Mouse (Mus musculus): ENCODE results near the gene Slc18a2.
A peak's percentile ranks its signal among the peaks of the same experiment; 100 is the strongest.

Slc18a2 gene

DNA sequence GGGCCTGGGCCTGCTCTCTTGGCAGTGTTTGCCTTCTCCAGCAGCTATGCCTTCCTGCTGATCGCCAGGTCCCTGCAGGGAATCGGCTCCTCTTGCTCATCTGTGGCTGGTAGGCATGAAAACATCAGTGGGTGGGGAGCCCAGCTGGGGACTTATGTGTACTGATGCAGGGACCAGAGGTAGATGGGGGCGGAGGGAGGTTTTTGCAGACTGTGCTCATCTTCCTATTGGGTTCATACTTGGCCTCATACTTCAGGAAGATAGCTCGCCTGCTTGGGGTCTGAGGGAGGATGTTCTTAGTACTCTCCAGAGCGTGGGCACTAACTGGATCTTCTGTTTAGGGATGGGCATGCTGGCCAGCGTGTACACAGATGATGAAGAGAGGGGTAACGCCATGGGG, 12.5 kb downstream of the Slc18a2 start:
- no peak for DNase-seq (ENCODE audit: low spot score in 2 of 2)

DNA sequence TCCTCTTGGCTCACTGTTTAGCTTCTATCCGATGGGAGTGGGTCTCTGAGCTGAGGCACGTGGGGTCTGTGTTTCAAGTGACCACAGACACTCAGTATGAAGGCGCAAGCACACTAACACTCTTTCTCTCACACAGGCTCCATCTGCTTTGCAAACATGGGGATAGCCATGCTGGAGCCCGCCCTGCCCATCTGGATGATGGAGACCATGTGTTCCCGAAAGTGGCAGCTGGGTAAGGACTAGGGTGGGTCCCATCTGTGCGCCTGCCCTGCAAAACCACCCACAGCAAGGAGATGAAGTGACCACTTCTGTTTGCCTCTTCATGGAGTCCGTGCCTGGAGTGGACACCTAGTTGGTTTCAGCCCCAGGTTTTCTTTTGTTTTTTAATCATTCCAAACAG, 15.7 kb downstream of the Slc18a2 start:
- no peak for DNase-seq (ENCODE audit: low spot score in 2 of 2)

DNA sequence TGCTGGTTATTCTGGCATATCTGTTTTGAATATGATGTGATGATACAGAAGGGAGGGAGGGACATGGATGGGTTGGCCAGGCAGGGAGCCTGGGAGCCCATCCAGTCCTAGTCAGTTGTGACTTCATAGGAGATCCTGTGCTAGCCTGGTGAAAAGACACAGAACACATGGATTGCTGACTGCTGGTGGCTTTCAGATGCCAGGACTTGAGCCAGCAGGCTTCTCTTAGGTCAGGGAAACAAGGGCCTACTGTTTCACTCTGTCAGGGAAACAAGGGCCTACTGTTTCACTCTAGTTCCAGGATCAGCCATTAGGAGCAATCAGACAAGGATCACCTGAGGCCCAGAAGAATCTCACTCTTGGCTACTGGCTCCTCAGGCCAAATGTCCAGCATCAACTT, 20.1 kb downstream of the Slc18a2 start:
- DNase-seq (ENCODE audit: low spot score in 2 of 2), result no peak

DNA sequence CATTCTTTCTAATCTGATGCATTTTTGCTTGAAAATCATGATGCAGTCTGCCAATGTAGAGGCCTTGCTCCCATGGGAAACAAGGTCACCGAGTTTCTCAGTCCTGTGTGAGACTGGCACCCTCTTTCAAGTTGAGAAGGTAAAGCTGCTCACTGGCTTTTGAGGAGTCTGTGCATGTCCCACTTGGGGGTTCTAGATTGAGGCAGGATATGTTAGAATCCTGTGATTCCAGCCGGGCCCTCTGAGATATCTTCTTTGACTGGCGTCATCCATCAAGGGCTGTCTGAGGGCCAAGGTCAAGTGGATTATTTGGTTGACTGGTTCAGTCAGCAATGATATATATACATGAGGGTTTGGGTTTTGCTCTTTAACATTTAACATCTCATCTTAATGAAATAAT, 21.3 kb downstream of the Slc18a2 start:
- no peak for DNase-seq (ENCODE audit: low spot score in 2 of 2)

DNA sequence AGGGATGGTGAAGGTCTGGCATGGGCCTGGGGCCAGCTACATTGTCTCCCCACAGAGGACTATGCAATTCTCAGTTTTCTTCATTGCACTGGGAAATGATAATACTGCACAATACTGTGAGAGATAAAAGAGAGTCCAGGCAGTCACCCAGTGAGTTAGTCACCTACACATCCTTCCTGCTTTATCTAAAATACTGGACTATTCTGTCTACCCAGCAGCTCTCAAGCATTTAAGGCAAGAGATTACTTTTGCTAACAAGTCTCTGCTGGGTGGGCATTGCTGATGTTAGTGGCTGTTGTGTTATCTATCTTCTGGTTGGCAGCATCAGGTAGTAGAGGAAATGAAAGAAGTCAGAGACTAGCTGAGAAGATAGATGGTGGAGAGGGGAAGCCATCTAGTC, 28.3 kb downstream of the Slc18a2 start:
- no peak for DNase-seq (ENCODE audit: low spot score in 2 of 2)

DNA sequence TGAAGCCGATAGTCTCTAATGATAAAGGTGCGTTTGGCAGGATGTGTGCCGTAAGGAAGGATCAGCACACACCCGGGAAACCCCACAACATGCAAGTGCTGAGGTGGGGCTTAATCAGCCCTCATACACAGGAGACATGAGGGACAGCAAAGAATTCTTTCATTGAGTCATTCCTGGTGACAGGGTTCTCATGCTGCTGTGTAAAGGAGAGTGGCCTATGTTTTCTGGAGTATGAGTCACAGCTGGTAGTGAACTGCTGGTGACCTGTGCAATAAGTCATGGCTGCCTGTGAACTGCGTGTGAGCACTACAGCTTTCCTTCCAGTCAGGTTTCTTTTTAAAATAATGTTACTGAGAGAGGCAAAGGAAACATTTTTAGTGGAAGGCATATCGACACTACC, 29.1 kb downstream of the Slc18a2 start:
- DNase-seq (ENCODE audit: low spot score in 2 of 2), result no peak

DNA sequence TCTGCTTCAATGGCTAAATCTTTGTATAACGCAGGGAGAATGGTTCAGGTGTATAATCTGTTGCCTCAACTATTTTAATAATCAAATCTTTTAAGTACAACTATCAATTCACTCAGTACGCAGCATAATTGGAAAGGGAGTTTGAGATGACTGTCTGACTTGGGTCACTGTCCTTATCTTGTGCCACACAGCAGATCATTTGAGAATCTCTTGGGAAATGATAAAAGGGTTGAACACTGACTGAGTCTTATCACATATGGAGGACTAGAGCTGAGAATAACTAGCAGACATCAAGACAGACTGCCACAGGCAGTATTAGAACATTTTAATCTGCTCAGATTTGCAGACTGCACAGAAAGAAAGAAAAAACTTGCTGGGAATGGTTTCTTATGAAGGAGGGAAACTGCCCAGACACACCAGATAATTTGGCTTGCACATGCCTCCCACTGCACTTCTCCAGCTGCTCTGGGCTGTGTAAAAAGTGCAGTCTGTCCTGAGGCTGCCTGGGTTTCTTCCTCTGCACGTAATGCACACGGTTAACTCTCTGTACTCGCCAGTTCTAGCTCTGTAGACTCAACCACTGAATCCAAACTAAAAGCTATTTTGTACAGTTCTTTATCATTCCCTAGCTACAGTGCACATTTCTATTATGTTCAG, 31.6 kb downstream of the Slc18a2 start:
- peak in 1 of 2 experiments; percentile 28 for DNase-seq (ENCODE audit: low spot score in 2 of 2)

DNA sequence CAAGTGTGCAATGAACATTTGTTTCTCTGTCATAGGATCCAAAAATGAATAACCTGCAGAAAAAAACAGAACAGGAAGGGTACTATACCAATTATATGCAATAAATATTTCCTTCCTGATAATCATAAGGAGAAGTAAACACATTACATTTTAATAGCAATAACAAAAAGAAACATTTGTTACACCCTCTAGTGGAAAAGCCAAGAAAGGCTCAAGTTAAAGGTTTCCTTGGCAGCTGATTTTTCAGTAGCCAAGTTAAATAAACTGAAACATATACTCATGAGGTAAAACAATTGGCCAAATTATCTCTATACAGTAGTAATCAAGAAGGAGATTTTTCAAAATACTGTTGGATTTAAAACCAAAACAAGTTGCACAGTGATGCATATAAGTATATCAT, 54.6 kb downstream of the Slc18a2 start:
- DNase-seq (ENCODE audit: low spot score in 2 of 2), result no peak

DNA sequence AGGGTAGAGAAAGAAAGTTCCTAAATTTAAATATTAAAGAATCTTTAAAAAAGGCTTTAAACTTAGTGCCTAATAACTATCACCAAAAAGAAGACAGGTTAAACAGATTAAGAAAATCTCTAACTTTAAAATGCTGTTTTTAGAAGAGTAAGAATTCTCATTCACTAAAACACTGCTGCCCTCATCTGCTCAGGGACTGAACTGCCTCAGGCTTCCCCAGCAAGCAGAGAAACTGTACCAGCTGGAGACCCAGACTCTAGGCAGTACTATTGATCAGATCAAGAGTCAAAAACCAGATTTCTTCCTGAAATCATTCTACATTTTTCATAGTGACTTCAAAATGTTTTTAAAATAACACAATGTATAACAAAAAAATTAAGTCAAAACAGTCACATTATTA, 55.9 kb downstream of the Slc18a2 start:
- DNase-seq (ENCODE audit: low spot score in 2 of 2), result peak; percentile 42 to 61

DNA sequence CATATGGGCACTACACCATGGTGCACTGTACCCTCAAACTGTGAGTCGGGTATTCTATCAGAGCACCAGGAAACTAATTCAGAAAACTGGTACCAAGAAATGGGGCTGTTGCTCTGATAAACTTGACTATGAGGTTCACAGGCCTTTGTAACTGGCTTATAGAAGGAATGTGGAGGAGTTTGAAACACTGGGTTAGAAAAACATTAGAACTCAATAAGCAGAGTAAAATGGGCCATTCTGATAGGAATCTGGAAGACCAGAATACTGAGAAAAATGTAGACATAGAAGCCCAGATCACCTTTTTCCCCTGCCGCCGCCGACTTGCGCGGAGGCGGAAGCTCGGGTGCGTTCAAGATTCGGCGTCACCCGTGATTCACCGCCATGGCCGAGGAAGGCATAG, 61.3 kb downstream of the Slc18a2 start, which contains the start of gene Rps12-ps3:
Gene Rps12-ps3 (plus strand): TSS at position 301 of the 400 bp plus-strand sequence.
- DNase-seq (ENCODE audit: low spot score in 2 of 2), result no peak

DNA sequence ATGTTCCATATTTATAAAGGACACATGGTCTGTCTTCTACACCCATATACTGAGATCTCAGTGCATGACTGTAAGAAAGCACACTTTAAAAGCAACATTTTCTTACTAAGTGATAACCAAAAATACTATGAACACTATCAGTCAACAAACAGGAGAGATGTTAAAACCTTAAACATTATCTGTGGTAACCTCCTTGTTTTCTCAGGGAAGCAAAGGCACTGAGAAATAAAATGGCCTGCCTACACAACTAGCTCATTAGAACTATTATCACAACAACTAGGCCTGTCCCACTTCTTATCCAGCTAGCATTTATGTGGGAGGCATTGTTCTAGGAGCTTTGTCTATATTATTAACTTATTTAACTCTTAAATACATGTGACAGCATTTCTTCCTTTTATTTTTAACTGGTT, 70.1 kb downstream of the Slc18a2 start:
- no peak for DNase-seq (ENCODE audit: low spot score in 2 of 2)

DNA sequence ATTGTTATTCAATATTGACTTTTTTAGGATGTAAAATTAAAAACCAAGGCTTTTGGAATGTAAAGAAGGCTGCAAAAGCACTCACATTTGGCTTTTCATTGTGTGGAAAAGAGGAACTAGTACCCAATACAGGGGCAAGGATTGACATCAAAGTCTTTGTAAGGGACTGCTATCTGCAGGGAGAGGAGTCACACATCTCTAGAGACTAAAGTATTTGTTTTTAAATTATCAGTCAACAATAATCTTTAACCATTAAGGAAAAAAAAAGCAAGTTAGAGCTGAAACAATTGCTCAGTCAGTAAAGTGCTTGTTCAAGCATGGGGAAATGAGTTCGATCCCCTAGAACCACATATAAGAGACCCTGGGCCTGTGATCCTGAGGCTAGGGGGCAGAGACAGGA, 76.0 kb downstream of the Slc18a2 start:
- DNase-seq (ENCODE audit: low spot score in 2 of 2), result no peak

DNA sequence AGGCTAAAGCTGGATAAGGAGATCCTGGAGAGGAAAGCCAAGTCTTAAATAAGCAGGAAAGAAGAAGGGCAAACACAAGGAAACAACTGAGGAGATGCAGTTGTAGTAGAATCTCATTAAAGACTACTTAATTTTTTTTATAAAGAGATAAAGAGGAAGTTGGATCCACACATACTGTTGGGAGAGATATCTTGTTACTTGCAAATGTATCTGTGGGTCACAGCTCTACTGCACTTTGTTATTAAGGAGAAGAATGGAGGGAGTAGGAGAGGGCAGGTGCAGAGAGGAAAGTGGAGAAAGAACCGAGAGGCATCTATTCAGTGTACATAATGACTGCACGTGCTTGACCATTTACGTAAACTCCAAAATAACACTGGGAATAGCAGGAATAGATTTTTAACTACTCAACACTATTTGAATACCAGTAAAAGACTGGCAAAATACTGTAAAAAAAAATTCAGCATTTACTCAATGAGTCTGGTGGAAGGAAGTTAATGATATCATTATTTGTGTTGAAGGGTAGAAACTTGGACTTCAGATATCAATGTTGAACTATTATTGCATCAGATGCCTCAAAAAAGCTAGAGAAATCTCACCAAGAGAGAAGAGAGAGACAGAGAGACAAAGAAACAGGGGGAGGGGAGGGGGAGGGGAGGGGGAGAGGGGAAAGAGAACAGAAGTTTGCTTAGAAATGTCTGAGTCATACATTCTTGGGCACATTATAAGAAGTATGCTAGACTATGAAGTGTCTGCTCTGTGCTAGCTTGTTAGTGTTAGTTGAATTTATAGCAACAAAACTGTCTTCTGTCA, 77.4 kb downstream of the Slc18a2 start:
- no peak for DNase-seq (ENCODE audit: low spot score in 2 of 2)

DNA sequence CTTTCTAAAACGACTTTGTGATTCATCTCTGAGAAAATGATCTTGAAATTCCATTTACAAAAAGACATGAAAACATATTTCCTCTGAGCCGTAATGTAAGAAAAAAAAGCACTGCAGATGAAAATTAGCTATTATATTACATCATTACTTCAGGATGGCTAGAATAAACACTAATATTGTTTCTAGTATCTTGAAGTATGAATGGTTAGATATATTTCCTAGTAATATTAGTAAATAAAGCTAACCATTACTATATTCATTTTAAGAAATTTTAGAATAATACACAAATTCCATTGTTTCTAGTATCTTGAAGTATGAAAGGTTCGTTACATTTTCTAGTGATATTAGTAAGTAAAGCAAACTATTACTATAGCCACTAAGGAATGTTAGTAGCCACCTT, 79.2 kb downstream of the Slc18a2 start:
- DNase-seq (ENCODE audit: low spot score in 2 of 2), result no peak

DNA sequence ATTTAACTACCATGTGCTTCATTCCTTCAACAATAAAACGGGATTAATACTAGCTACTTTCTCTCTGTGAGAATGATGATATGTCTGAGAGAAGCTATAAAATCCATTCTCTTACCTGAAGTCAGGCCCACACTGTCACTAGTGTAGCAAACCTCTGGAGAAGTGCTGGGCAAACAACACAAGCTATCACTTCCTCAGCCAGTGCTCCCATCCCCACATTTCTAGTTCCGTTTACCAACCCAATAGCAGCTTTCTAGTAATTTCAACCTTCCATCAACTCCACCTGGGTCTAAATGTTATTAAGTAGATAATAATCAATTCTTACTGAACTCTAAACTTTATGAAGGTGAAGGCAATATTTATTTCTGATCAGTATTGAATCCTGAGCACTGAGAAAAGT, 82.3 kb downstream of the Slc18a2 start:
- DNase-seq (ENCODE audit: low spot score in 2 of 2), result no peak

DNA sequence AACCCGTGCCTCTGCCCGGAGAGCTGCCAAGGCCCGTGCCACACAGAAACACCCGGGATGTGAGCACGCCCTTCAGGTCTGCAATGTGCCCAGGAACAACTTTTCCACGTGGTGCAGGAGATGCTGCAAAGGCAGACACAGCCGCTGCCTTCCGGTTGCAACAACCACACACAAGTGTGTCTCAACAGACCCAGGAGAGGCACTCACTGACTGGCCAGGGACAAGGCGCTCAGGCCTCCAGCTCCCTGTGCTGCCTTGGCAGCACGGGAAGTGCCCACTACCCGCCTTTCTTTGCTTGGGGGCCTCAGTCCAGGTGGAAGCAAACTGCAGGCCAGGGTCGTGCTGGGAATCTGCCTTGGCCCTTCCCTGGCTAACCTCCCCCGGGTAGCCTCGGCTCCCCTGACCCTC, 83.6 kb downstream of the Slc18a2 start:
- peak; percentile 36 to 48 for DNase-seq (ENCODE audit: low spot score in 2 of 2)

DNA sequence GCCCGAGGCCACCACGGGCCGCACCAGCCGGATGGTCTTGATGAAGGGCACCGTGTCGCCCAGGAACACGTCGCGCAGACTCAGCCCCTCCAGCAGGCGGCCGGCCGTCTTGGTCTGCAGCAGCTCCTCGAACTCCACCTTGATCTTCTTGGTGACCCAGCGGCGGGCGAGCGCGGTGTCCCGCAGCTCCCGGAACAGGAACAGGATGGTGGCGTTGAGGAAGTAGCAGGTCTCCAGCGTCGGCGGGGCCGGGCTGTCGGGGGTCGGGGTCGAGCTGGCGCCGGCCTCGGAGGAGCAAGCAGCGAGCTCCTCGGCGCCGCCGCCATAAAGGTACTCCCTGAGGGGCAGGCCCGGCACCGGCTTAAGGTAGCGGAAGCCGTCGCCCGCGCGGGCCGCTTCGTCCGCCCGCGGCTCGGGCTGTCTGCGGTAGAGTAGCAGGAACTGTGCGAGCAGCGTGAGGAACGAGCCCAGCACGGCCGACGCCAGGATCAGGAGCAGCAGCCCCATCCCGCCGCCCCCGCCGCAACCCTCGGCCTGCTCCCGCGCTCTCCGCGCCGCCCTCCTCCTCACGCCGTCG, 84.5 kb downstream of the Slc18a2 start:
- peak in 1 of 2 experiments; percentile 66 for DNase-seq (ENCODE audit: low spot score in 2 of 2)

Data from right cerebral cortex, postnatal 10 days (tissue).